Mouse (Mus musculus) bone marrow macrophage, adult 2 months (primary cell): ENCODE results near the gene Cyp2ab1.

ENCODE experiments used
- CTCF ChIP-seq: IDR thresholded peaks from 2 replicates; pipeline ENCODE4 v1.5.1; 2012; ENCODE audit warnings: low read depth, mild to moderate bottlenecking, low read length, moderate library complexity
- POLR2A ChIP-seq: IDR thresholded peaks from 2 replicates; pipeline ENCODE4 v1.6.1; 2012; ENCODE audit warnings: mild to moderate bottlenecking, low read depth, low read length, borderline replicate concordance

GRCm38 (mm10) chr16:20315266-20315665, 9.9 kb downstream of the Cyp2ab1 start:
- no peak for TF ChIP-seq CTCF
- TF ChIP-seq POLR2A: no peak
